Mouse (Mus musculus): ENCODE results near the gene Birc5.

- TF ChIP-seq CTCF (IDR thresholded peaks at IDR 0.05; ENCODE audit: control insufficient read depth, insufficient read depth, insufficient replicate concordance, low read depth, low read length): no peak
- no peak for TF ChIP-seq POLR2A (IDR thresholded peaks at IDR 0.05; ENCODE audit: control insufficient read depth, low read depth, low read length)
Measured at GRCm38 (mm10) chr11:117836306-117836705, 12.7 kb upstream of the Birc5 start.

Measured in testis, adult 2 months (tissue).